9 mouse cellular contexts compared by ENCODE assay signal in genomic region chr6:85186033-85186743, GRCm38 (mm10). TPM values are rescaled to one million over a fixed set of nuclear protein-coding genes. Genes with fewer than 3 reads are reported as not detected.
DNase-seq lines count a peak whose midpoint lies in the region; ATAC-seq lines count a peak whose summit lies in the region.
"Had no signal": no experiment of that assay in that cellular context is flagged by ENCODE, and none has a peak within 500 bp of the region (broad histone marks: within the 10 kb centered on the region; RNA-seq: fewer than 3 reads in every experiment).

No protein-coding gene starts in this region.

- H3K9me3 ChIP-seq in lung, embryonic 16.5 days (ENCODE audit: control insufficient read depth, low read length) = no peaks in the 10 kb centered on the region
- no peaks in the 10 kb centered on the region for H3K9me3 ChIP-seq in forebrain, embryonic 14.5 days (replicated peaks; ENCODE audit: control insufficient read depth, low read length)
- no peaks in the 10 kb centered on the region for H3K9me3 ChIP-seq in stomach, embryonic 16.5 days (replicated peaks; ENCODE audit: control insufficient read depth, low read length)

- 4% methylated on average over 33 of the region's 33 CpGs for WGBS in lung, embryonic 16.5 days
- 3% methylated on average over 33 of the region's 33 CpGs for WGBS in forebrain, embryonic 14.5 days
- 5% methylated on average over 33 of the region's 33 CpGs for WGBS in stomach, embryonic 16.5 days

- peaks cover 68% of the 10 kb centered on the region for H3K27me3 ChIP-seq in lung, embryonic 16.5 days (ENCODE audit: control insufficient read depth, insufficient read depth, low read depth, low read length)
- peaks cover 21% of the 10 kb centered on the region for H3K27me3 ChIP-seq in forebrain, embryonic 14.5 days (replicated peaks; ENCODE audit: control insufficient read depth, insufficient read depth, low read length)
- peaks cover 65% of the 10 kb centered on the region for H3K27me3 ChIP-seq in stomach, embryonic 16.5 days (ENCODE audit: control insufficient read depth, insufficient read depth, low read length)

- H3K4me1 ChIP-seq in lung, embryonic 16.5 days (replicated peaks; ENCODE audit: control insufficient read depth, insufficient read depth, low read length) = peaks cover 19% of the 10 kb centered on the region
- H3K4me1 ChIP-seq in forebrain, embryonic 14.5 days (ENCODE audit: control insufficient read depth, insufficient read depth, low read length) = peaks cover 13% of the 10 kb centered on the region
- peaks cover 20% of the 10 kb centered on the region for H3K4me1 ChIP-seq in stomach, embryonic 16.5 days (ENCODE audit: control insufficient read depth, insufficient read depth, low read length)

- no peak for ATAC-seq in lung, embryonic 16.5 days (ENCODE audit: low read depth)
- peak; percentile 27; the same call in 1 of the 2 replicates for ATAC-seq in forebrain, embryonic 14.5 days
- no peak for ATAC-seq in stomach, embryonic 16.5 days (ENCODE audit: insufficient read depth, low FRiP score)
- no peak for ATAC-seq in inflammation-experienced regulatory T-cells, adult 6 months

- no peak overlapping the region for H3K9ac ChIP-seq in lung, embryonic 16.5 days (ENCODE audit: low read length)
- peak overlapping the region; percentile 94; the same call in 1 of the 2 replicates for H3K9ac ChIP-seq in forebrain, embryonic 14.5 days (ENCODE audit: low read length)
- H3K9ac ChIP-seq in stomach, embryonic 16.5 days (ENCODE audit: low read length) = no peak overlapping the region

- peak overlapping the region; percentile 37 for H3K4me3 ChIP-seq in lung, embryonic 16.5 days (ENCODE audit: low read length)
- peak overlapping the region; percentile 64 for H3K4me3 ChIP-seq in forebrain, embryonic 14.5 days (ENCODE audit: low read depth, low read length)
- H3K4me3 ChIP-seq in stomach, embryonic 16.5 days (replicated peaks; ENCODE audit: low read length) = peak overlapping the region; percentile 28; the same call in 1 of the 2 replicates

- DNase-seq in lung, postnatal 36 days = no peak
- DNase-seq in forebrain, embryonic 14.5 days (ENCODE audit: low spot score) = peak; percentile 69
- peak; percentile 79 to 85 for DNase-seq in kidney, postnatal 36 days
- DNase-seq in gastrocnemius, postnatal 14 days = no peak
- no peak for DNase-seq in testis, postnatal 10 days (ENCODE audit: low spot score)

- intact Hi-C loops in gastrocnemius, postnatal 14 days (cut with DNase I; ENCODE audit: low total_unique reads) = no loop called here

- no peak overlapping the region for H3K27ac ChIP-seq in lung, embryonic 16.5 days (ENCODE audit: low read length)
- H3K27ac ChIP-seq in forebrain, embryonic 14.5 days (ENCODE audit: low read depth, low read length) = peak overlapping the region; percentile 48; the same call in 1 of the 2 replicates
- no peak overlapping the region for H3K27ac ChIP-seq in stomach, embryonic 16.5 days (ENCODE audit: low read length)

- peak overlapping the region; percentile 47 for H3K4me2 ChIP-seq in lung, embryonic 16.5 days (ENCODE audit: low read depth, low read length)
- peak overlapping the region; percentile 68 for H3K4me2 ChIP-seq in forebrain, embryonic 14.5 days (ENCODE audit: low read length)
- peak overlapping the region; percentile 38 for H3K4me2 ChIP-seq in stomach, embryonic 16.5 days (ENCODE audit: low read depth, low read length)

- H3K36me3 ChIP-seq in lung, embryonic 16.5 days (ENCODE audit: control insufficient read depth, insufficient read depth, low read length) = no peaks in the 10 kb centered on the region
- peaks cover 10% of the 10 kb centered on the region; the same call in 1 of the 2 replicates for H3K36me3 ChIP-seq in forebrain, embryonic 14.5 days (ENCODE audit: control insufficient read depth, insufficient read depth, low read length)
- H3K36me3 ChIP-seq in stomach, embryonic 16.5 days (ENCODE audit: control insufficient read depth, insufficient read depth, low read length) = no peaks in the 10 kb centered on the region

RNA-seq across cellular contexts. Expression of gene Emx1, which starts 1.1 kb away (rescaled TPM):
- not detected in 2 replicates for polyA plus RNA-seq in lung, embryonic 16.5 days (2015; fragmentation: Nextera tagmentation; extraction: Ambion mirVana)
- polyA plus RNA-seq in forebrain, embryonic 14.5 days (2014; fragmentation: Nextera tagmentation; extraction: Ambion mirVana) = 61.3 and 68.6 TPM in 2 replicates
- not detected in 2 replicates for polyA plus RNA-seq in stomach, embryonic 16.5 days (2015; fragmentation: Nextera tagmentation; extraction: Ambion mirVana)
- total RNA-seq in gastrocnemius, postnatal 14 days (2021) = not detected
- polyA plus RNA-seq in inflammation-experienced regulatory T-cells, adult 6 months (2017; shearing (Covaris generic)) = not detected
- total RNA-seq: common myeloid progenitor, adult 5-6 weeks had no signal

RNA-seq across cellular contexts. Expression of gene Spr, which starts 48.6 kb away (rescaled TPM):
- 63.6 and 65.6 TPM in 2 replicates for polyA plus RNA-seq in lung, embryonic 16.5 days (2015; fragmentation: Nextera tagmentation; extraction: Ambion mirVana)
- 57.6 and 59.4 TPM in 2 replicates for polyA plus RNA-seq in forebrain, embryonic 14.5 days (2014; fragmentation: Nextera tagmentation; extraction: Ambion mirVana)
- 63.6 and 63.7 TPM in 2 replicates for polyA plus RNA-seq in stomach, embryonic 16.5 days (2015; fragmentation: Nextera tagmentation; extraction: Ambion mirVana)
- total RNA-seq in gastrocnemius, postnatal 14 days (2021) = 10 to 100 TPM; 28.0 to 28.1 TPM
- 10 to 100 TPM; 16.2 to 29.9 (median 29.4) TPM for polyA plus RNA-seq in inflammation-experienced regulatory T-cells, adult 6 months (2017; shearing (Covaris generic))

Comparison
In these comparisons a context has a peak if more than half of its experiments do, and no peak if none do; other contexts are left out.
1. DNase-seq: peak in forebrain, embryonic 14.5 days (single experiment) and kidney, postnatal 36 days (2 of 2); none in lung, postnatal 36 days (single experiment), gastrocnemius, postnatal 14 days (single experiment) and testis, postnatal 10 days (single experiment).
2. RNA of gene Emx1, which starts 1.1 kb away (polyA plus RNA-seq): 61.3 to 68.6 TPM in forebrain, embryonic 14.5 days; not detected in lung, embryonic 16.5 days, not detected in stomach, embryonic 16.5 days and not detected in inflammation-experienced regulatory T-cells, adult 6 months; every median in the first group is over 10 times any median in the second.
3. Peak in every context shown above with its lines, with median percentiles within 50 percentile points of each other: H3K4me2 ChIP-seq and H3K4me3 ChIP-seq.